Mouse (Mus musculus): Measurements from ENCODE around the gene Hoxd8. TPM values are rescaled to one million over a fixed set of nuclear protein-coding genes. Genes with fewer than 3 reads are reported as not detected.
A peak's percentile ranks its signal among the peaks of the same experiment; 100 is the strongest.

Gene Hoxd8
- total and polyA plus RNA-seq, 2 experiments from 2014 or later, result 0.37 TPM; not detected in 1

DNA sequence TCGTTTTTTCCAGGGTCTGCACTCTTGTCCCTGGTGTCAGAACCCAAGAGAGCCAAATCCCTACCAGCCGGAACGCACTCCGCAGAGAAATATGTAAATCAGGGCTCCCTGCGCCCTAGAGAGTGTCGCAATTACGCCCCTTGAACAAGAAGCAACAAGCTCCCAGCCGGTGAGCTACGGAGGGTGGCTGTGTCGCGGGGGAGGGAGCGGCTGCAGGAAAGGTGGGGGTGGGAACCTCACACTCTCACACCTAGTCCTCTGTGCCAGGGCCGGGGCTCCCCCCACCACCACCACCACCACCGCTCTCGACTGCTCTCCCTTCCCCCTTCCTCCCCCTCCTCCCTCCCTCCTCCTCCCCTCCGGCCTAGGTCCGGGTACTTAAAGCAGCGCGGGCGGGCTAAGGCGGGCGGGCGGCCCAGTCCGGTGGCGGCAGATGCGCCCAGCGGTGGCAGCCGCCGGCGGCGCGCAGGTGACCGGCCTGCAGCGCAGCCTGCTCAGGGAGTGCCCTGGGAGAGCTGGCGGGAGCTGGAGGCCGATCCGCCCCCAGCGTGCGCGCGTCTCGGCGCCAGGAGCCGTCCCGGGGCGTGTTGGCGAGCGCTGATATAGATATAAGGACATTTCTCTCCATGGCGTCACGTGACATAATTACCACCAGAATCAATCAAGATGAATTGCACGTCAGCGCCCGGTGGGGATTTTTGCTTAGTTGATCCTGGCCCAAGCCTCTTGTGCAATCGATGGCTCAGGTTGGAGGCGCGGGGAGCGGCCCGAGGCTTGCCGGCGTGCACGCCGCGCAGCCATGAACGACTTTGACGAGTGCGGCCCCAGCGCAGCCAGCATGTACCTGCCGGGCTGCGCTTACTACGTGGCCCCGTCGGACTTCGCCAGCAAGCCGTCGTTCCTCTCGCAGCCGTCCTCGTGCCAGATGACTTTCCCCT is 22.6 kb upstream of the Hoxd8 start:
- Histone ChIP-seq H3K4me3 (ENCODE audit: low read length) (peak overlapping the region; percentile 14; the same call in 1 of the 2 replicates), H3K4me2 (ENCODE audit: low read depth, low read length) (no peak overlapping the region), H3K27me3 (ENCODE audit: insufficient read depth, low read length) (peaks cover 95% of the 10 kb centered on the region), H3K36me3 (ENCODE audit: insufficient read depth, low read length) (no peaks in the 10 kb centered on the region), H3K27ac (no peak overlapping the region), H3K4me1 (ENCODE audit: insufficient read depth, low read length) (no peaks in the 10 kb centered on the region), H3K9me3 (ENCODE audit: low read length) (no peaks in the 10 kb centered on the region), H3K9ac (replicated peaks; ENCODE audit: low read length) (no peak overlapping the region)
- 0 out of 2 replicates have a peak, but pooled peaks have one; percentile 25 for ATAC-seq
- no peak for DNase-seq (ENCODE audit: low spot score)
- WGBS, result 1% methylated on average over 71 of the region's 78 CpGs
- no peak for TF ChIP-seq CTCF (IDR thresholded peaks at IDR 0.05; ENCODE audit: low read depth)

GRCm38 (mm10) chr2:74682796-74683195 is 21.6 kb upstream of the Hoxd8 start:
- no peaks in the 10 kb centered on the region for H3K36me3 ChIP-seq (ENCODE audit: insufficient read depth, low read length)
- H3K27me3 ChIP-seq (ENCODE audit: insufficient read depth, low read length), result peaks cover 94% of the 10 kb centered on the region
- no peaks in the 10 kb centered on the region for H3K4me1 ChIP-seq (ENCODE audit: insufficient read depth, low read length)
- H3K4me2 ChIP-seq (ENCODE audit: low read depth, low read length), result no peak overlapping the region
- no peak for ATAC-seq
- under 1% methylated on average over 33 of the region's 51 CpGs for WGBS
- DNase-seq (ENCODE audit: low spot score), result no peak
- H3K9ac ChIP-seq (replicated peaks; ENCODE audit: low read length), result no peak overlapping the region
- H3K9me3 ChIP-seq (ENCODE audit: low read length), result no peaks in the 10 kb centered on the region; the same call in 1 of the 2 replicates
- H3K4me3 ChIP-seq (ENCODE audit: low read length), result peak overlapping the region; percentile 10
- no peak for TF ChIP-seq CTCF (IDR thresholded peaks at IDR 0.05; ENCODE audit: low read depth)
- no peak overlapping the region for H3K27ac ChIP-seq

DNA sequence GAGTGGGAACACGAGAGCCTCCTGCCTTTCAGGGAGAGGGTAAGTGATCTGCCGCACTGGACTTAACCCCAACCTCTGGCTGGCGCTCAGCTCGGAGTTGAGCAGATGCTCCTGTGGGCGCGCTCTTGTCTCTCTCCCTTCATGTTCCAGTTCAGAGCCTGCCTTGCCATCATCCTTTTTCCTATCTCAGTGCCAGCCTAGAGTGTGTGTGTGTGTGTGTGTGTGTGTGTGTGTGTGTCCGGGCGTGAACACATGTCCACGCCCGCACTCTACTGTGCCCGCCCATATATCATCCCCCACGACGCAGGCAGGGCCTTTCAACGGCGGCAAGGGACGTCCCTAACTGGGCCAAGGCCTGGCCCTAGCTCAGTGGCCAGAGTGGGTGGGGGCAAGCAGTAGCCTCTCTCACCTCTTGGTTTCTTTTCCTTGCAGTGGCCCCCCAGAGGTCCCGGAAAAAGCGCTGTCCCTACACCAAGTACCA is 20.9 kb upstream of the Hoxd8 start:
- no peak overlapping the region for H3K9ac ChIP-seq (replicated peaks; ENCODE audit: low read length)
- no peaks in the 10 kb centered on the region for H3K36me3 ChIP-seq (ENCODE audit: insufficient read depth, low read length)
- H3K27ac ChIP-seq, result no peak overlapping the region
- DNase-seq (ENCODE audit: low spot score), result no peak
- WGBS, result 2% methylated on average over 18 of the region's 18 CpGs
- no peak overlapping the region for H3K4me3 ChIP-seq (ENCODE audit: low read length)
- H3K4me2 ChIP-seq (ENCODE audit: low read depth, low read length), result no peak overlapping the region
- no peaks in the 10 kb centered on the region for H3K4me1 ChIP-seq (ENCODE audit: insufficient read depth, low read length)
- ATAC-seq, result no peak
- no peak for TF ChIP-seq CTCF (IDR thresholded peaks at IDR 0.05; ENCODE audit: low read depth)
- H3K9me3 ChIP-seq (ENCODE audit: low read length), result no peaks in the 10 kb centered on the region; the same call in 1 of the 2 replicates
- H3K27me3 ChIP-seq (ENCODE audit: insufficient read depth, low read length), result peaks cover 94% of the 10 kb centered on the region

DNA sequence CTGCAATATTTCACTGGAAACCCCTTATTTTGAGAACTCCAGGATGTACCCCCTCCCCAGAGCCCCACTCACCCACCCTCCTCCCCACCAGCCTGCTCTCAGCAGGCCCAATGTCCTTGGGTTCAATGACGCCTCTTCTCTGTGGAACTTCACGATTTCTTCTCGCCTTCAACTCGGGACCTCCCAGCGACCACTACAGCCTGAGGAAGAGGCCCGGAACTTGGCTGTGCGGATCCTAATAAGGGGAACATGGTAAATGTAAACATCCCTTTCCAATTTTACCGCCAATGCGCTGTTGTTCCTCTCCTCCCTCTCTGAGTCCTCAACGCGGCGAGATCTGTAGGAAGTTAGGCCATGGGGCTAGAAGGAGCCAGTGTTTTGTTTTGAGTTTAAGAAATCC is 20.3 kb upstream of the Hoxd8 start:
- no peaks in the 10 kb centered on the region for H3K4me1 ChIP-seq (ENCODE audit: insufficient read depth, low read length)
- no peak overlapping the region for H3K9ac ChIP-seq (replicated peaks; ENCODE audit: low read length)
- DNase-seq (ENCODE audit: low spot score) (no peak), ATAC-seq (no peak)
- no peaks in the 10 kb centered on the region for H3K36me3 ChIP-seq (ENCODE audit: insufficient read depth, low read length)
- H3K27ac ChIP-seq, result no peak overlapping the region
- no peak overlapping the region for H3K4me3 ChIP-seq (ENCODE audit: low read length)
- no peak overlapping the region for H3K4me2 ChIP-seq (ENCODE audit: low read depth, low read length)
- H3K27me3 ChIP-seq (ENCODE audit: insufficient read depth, low read length), result peaks cover 94% of the 10 kb centered on the region
- TF ChIP-seq CTCF (IDR thresholded peaks at IDR 0.05; ENCODE audit: low read depth), result no peak
- WGBS, result 3% methylated on average over 12 of the region's 12 CpGs
- H3K9me3 ChIP-seq (ENCODE audit: low read length), result no peaks in the 10 kb centered on the region; the same call in 1 of the 2 replicates

GRCm38 (mm10) chr2:74685059-74685603 is 19.3 kb upstream of the Hoxd8 start:
- no peak for ATAC-seq

GRCm38 (mm10) chr2:74686301-74686987 is 18.0 kb upstream of the Hoxd8 start:
- 6% methylated on average over 17 of the region's 17 CpGs for WGBS

More at GRCm38 (mm10) chr2:74685059-74685603, 19.3 kb upstream of the Hoxd8 start:
- H3K4me1 ChIP-seq (ENCODE audit: insufficient read depth, low read length), result no peaks in the 10 kb centered on the region
- no peak for DNase-seq (ENCODE audit: low spot score)
- no peaks in the 10 kb centered on the region; the same call in 1 of the 2 replicates for H3K9me3 ChIP-seq (ENCODE audit: low read length)
- no peak overlapping the region for H3K27ac ChIP-seq
- no peak overlapping the region for H3K9ac ChIP-seq (replicated peaks; ENCODE audit: low read length)
- H3K27me3 ChIP-seq (ENCODE audit: insufficient read depth, low read length), result peaks cover 94% of the 10 kb centered on the region
- TF ChIP-seq CTCF (IDR thresholded peaks at IDR 0.05; ENCODE audit: low read depth), result no peak
- H3K4me2 ChIP-seq (ENCODE audit: low read depth, low read length), result no peak overlapping the region
- 12% methylated on average over 4 of the region's 4 CpGs for WGBS
- no peaks in the 10 kb centered on the region for H3K36me3 ChIP-seq (ENCODE audit: insufficient read depth, low read length)
- no peak overlapping the region for H3K4me3 ChIP-seq (ENCODE audit: low read length)

More at GRCm38 (mm10) chr2:74686301-74686987, 18.0 kb upstream of the Hoxd8 start:
- no peak overlapping the region for H3K4me3 ChIP-seq (ENCODE audit: low read length)
- no peak overlapping the region for H3K27ac ChIP-seq
- no peaks in the 10 kb centered on the region for H3K4me1 ChIP-seq (ENCODE audit: insufficient read depth, low read length)
- peaks cover 88% of the 10 kb centered on the region for H3K27me3 ChIP-seq (ENCODE audit: insufficient read depth, low read length)
- peaks cover 2% of the 10 kb centered on the region; the same call in 1 of the 2 replicates for H3K9me3 ChIP-seq (ENCODE audit: low read length)
- H3K9ac ChIP-seq (replicated peaks; ENCODE audit: low read length), result no peak overlapping the region
- H3K4me2 ChIP-seq (ENCODE audit: low read depth, low read length), result no peak overlapping the region
- DNase-seq (ENCODE audit: low spot score) (peak; percentile 79), ATAC-seq (no peak)
- TF ChIP-seq CTCF (IDR thresholded peaks at IDR 0.05; ENCODE audit: low read depth), result peak; percentile 68
- no peaks in the 10 kb centered on the region for H3K36me3 ChIP-seq (ENCODE audit: insufficient read depth, low read length)

All from hindbrain, postnatal 0 days (tissue).